Mouse (Mus musculus): ENCODE results near the gene Fthl17f.

Gene Fthl17f

DNA sequence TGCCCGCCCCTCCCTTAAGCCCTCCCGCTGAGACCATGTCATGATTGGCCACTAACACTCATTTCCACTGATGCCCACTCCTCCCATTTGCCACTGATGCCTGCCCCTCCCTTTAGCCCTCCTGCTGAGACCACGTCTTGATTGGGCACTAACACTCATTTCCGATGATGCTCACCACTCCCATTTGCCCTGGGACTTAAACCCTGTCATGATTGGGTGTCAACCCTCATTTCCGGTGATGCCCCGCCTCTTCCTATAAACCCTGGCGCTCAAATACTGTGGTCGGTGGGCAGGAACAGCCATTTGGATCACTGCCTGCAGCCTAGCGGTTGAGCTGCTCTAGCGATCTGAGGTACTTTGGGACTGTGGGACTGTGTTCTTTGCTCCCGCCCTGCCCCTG, at the start of gene Fthl17f:
TSS of gene Fthl17f (plus strand) at position 301 of the 400 bp plus-strand sequence.
- 93% methylated on average over 11 of the region's 11 CpGs for WGBS

DNA sequence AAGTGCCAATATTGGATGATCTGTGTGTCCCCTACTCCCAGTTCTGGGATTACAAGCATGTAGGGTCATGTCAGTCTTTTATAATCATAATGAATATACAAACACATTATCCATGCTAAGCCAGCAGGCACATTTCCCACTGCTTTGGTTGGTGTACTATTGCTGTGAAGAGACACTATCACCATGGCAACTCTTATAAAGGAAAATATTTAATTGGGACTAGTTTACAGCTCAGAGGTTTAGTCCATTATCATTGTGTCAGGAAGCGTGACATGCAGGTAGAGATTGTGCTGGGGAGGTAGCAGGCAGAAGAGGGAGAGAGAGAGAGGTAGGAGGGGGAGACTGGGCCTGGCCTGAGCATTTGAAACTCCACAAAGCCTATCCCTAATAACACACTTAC, 46.7 kb upstream of the Fthl17f start:
- WGBS = 71% methylated on average over 1 of the region's 1 CpGs

DNA sequence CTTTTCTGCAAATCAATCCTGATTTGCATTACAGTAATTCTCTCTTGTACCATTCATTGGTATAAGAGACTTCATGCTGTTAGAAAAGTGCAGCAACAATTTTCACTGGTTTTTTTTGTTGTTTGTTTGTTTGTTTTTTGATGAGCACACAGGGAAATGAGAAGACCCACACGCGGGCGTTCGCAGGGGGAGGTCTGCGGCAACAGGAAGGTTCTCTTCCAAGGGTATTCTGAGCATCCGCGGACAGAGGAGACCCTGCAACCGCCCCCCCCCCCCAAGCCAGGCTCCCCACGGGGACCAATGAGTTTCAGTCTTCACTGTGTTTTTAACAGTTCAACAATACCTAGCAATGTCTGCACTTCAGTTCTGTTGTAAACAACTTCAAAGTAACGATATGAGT, 43.3 kb upstream of the Fthl17f start:
- WGBS = 51% methylated on average over 8 of the region's 10 CpGs

DNA sequence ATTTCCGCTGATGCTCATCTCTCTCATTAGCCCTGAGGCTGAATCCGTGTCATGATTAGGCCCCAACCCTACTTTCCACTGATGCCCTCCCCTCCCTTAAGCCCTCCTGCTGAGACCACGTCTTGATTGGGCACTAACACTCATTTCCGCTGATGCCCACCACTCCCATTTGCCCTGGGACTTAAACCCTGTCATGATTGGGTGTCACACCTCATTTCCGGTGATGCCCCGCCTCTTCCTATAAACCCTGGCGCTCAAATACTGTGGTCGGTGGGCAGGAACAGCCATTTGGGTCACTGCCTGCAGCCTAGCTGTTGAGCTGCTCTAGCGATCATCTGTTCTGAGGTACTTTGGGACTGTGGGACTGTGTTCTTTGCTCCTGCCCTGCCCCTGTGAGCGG, 29.6 kb upstream of the Fthl17f start, which contains the start of gene Fthl17e:
TSS of gene Fthl17e (plus strand) at position 301 of the 400 bp plus-strand sequence.
- WGBS = 100% methylated on average over 1 of the region's 10 CpGs

DNA sequence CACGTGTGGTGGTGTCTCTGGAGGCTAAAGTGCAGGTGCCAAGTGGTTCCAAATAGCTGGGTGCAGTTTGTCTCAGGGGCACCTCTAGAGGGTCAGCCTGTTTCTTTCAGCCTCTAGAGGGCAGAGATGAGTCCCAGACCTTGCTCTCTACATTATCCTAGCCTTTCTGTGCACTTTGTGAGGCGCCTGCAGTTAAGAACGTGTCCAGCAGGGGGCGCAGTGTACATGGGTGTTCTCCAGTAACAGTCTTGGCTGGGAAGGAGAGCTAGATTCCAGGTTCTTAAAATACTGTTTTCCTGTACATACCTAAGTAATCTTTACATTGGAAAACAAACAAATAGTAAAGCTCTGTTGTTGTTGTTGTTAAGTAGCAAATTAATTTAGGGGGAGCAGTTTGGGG, 21.2 kb upstream of the Fthl17f start:
- WGBS = 57% methylated on average over 3 of the region's 4 CpGs

DNA sequence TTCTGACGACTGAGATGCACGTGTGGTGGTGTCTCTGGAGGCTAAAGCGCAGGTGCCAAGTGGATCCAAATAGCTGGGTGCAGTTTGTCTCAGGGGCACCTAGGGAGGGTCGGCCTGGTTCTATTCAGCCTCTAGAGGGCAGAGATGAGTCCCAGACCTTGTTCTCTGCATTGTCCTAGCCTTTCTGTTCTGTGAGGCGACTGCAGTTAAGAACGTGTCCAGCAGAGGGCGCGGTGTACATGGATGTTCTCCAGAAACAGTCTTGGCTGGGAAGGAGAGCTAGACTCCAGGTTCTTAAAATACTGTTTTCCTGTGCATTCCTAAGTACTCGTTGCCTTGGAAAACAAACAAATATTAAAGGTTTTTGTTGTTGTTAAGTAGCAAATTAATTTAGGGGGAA, 1.9 kb upstream of the Fthl17f start:
- WGBS = 20% methylated on average over 9 of the region's 9 CpGs

DNA sequence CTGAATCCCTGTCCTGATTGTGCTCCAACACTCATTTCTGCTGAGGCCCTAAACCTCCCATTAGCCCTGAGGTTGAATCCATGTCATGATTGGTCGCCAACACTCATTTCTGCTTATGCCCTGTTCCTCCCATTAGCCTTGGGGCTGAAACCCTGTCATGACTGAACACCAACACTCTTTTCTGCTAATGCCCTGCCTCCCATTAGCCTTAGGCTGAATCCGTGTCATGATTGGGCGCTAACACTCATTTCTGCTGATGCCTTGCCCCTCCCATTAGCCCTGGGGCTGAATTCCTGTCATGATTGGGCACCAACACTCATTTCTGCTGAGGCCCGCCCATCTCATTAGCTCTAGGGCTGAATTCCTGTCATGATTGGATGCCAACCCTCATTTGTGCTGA, 714 bp upstream of the Fthl17f start:
- 89% methylated on average over 4 of the region's 4 CpGs for WGBS

DNA sequence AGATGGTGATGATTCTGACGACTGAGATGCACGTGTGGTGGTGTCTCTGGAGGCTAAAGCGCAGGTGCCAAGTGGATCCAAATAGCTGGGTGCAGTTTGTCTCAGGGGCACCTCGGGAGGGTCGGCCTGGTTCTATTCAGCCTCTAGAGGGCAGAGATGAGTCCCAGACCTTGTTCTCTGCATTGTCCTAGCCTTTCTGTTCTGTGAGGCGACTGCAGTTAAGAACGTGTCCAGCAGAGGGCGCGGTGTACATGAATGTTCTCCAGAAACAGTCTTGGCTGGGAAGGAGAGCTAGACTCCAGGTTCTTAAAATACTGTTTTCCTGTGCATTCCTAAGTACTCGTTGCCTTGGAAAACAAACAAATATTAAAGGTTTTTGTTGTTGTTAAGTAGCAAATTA, 14.9 kb downstream of the Fthl17f start:
- WGBS = 5% methylated on average over 8 of the region's 10 CpGs

DNA sequence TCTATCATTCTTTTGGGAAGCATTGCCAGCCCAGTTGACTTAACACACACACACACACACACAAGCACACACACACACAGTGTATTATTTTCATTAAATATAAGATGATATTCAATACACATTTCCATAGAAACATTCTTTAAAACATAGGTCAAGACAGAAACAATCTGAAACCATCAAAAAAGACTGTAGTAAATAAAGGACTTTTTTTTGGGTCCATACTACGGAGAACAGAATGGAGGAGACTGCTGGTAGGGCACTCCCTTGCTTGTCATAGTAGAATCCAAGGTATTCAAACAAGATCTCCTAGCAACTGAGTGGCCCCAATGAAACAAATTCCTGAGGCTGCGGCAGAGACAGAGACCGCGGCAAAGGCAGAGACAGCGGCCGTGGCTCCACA, 41.4 kb downstream of the Fthl17f start, which contains the start of gene 4930402K13Rik:
TSS of gene 4930402K13Rik (plus strand) at position 301 of the 400 bp plus-strand sequence.
- 88% methylated on average over 6 of the region's 6 CpGs for WGBS

DNA sequence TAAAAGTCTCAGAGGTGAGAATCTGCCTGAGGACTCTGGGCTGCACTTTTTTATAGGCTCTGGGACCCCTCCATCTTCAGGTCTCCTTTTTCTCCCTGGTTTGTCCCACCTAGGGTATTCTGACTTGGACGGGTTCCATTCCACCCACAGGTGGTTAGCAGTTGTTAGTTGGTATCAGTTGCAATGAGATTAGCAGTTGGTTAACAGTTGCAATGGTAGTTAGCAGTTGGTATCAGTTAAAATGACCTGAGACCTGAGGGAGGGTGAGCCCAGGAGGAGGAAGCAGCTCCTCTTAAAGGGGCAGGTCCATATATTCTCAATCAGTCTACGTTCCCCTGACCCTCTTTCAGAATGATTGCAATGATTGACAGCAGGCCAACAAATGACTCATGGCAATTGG, 47.6 kb downstream of the Fthl17f start:
- 65% methylated on average over 2 of the region's 2 CpGs for WGBS
